Mouse (Mus musculus): ENCODE measurements at regions not wholly inside any gene's neighbourhood (a gene's known extent, or its start where the extent isn't known, plus 50 kb on each side); places are given as distances from the start of the nearest gene placed in this dataset.
"Not testable (repeated sequence)": the region's sequence is repeated elsewhere in the genome, so short reads cannot be mapped to it uniquely, and the experiment has no call there.

- Histone ChIP-seq H3K36me3 (ENCODE audit: control insufficient read depth, insufficient read depth, low read length) (no peaks in the 10 kb centered on the region), H3K4me2 (ENCODE audit: low read depth) (no peak overlapping the region), H3K27me3 (ENCODE audit: control insufficient read depth, insufficient read depth, low read length) (no peaks in the 10 kb centered on the region), H3K4me1 (ENCODE audit: control insufficient read depth, insufficient read depth, low read length) (no peaks in the 10 kb centered on the region), H3K9me3 (ENCODE audit: control insufficient read depth, low read length) (no peaks in the 10 kb centered on the region), H3K9ac (ENCODE audit: low read length) (no peak overlapping the region), H3K27ac (ENCODE audit: low read depth, low read length) (no peak overlapping the region), H3K4me3 (ENCODE audit: low read depth, low read length) (no peak overlapping the region)
- DNase-seq (ENCODE audit: low spot score) (no peak), ATAC-seq (ENCODE audit: insufficient read depth, low FRiP score, low TSS enrichment) (no peak)
- WGBS = 82% methylated on average over 10 of the region's 10 CpGs
Measured at GRCm38 (mm10) chr3:153144217-153144616, 162.2 kb upstream of the St6galnac5 start.

- Histone ChIP-seq H3K36me3 (ENCODE audit: control insufficient read depth, insufficient read depth, low read length) (no peaks in the 10 kb centered on the region), H3K27ac (ENCODE audit: low read depth, low read length) (no peak overlapping the region), H3K9me3 (ENCODE audit: control insufficient read depth, low read length) (no peaks in the 10 kb centered on the region), H3K9ac (ENCODE audit: low read length) (no peak overlapping the region), H3K27me3 (ENCODE audit: control insufficient read depth, insufficient read depth, low read length) (no peaks in the 10 kb centered on the region), H3K4me2 (ENCODE audit: low read depth) (no peak overlapping the region), H3K4me3 (ENCODE audit: low read depth, low read length) (no peak overlapping the region), H3K4me1 (ENCODE audit: control insufficient read depth, insufficient read depth, low read length) (no peaks in the 10 kb centered on the region)
- 69% methylated on average over 5 of the region's 5 CpGs for WGBS
- no peak for ATAC-seq (ENCODE audit: insufficient read depth, low FRiP score, low TSS enrichment)
- no peak for DNase-seq (ENCODE audit: low spot score)
Measured at GRCm38 (mm10) chr3:153140985-153141384, 158.9 kb upstream of the St6galnac5 start.

GRCm38 (mm10) chr3:153125335-153125734 is 143.3 kb upstream of the St6galnac5 start:
- Histone ChIP-seq H3K4me2 (ENCODE audit: low read depth) (no peak overlapping the region), H3K27me3 (ENCODE audit: control insufficient read depth, insufficient read depth, low read length) (no peaks in the 10 kb centered on the region), H3K9me3 (ENCODE audit: control insufficient read depth, low read length) (no peaks in the 10 kb centered on the region), H3K36me3 (ENCODE audit: control insufficient read depth, insufficient read depth, low read length) (no peaks in the 10 kb centered on the region), H3K9ac (ENCODE audit: low read length) (no peak overlapping the region), H3K4me1 (ENCODE audit: control insufficient read depth, insufficient read depth, low read length) (no peaks in the 10 kb centered on the region), H3K4me3 (ENCODE audit: low read depth, low read length) (no peak overlapping the region), H3K27ac (ENCODE audit: low read depth, low read length) (no peak overlapping the region)
- ATAC-seq (ENCODE audit: insufficient read depth, low FRiP score, low TSS enrichment) (no peak), DNase-seq (ENCODE audit: low spot score) (no peak)
- WGBS = 93% methylated on average over 5 of the region's 5 CpGs

GRCm38 (mm10) chr3:153121934-153122333 is 139.9 kb upstream of the St6galnac5 start:
- H3K9me3 ChIP-seq (ENCODE audit: control insufficient read depth, low read length) = no peaks in the 10 kb centered on the region
- H3K4me1 ChIP-seq (ENCODE audit: control insufficient read depth, insufficient read depth, low read length) = no peaks in the 10 kb centered on the region
- DNase-seq (ENCODE audit: low spot score) (no peak), ATAC-seq (ENCODE audit: insufficient read depth, low FRiP score, low TSS enrichment) (no peak)
- no peak overlapping the region for H3K9ac ChIP-seq (ENCODE audit: low read length)
- H3K36me3 ChIP-seq (ENCODE audit: control insufficient read depth, insufficient read depth, low read length) = no peaks in the 10 kb centered on the region
- H3K27ac ChIP-seq (ENCODE audit: low read depth, low read length) = no peak overlapping the region
- no peak overlapping the region for H3K4me3 ChIP-seq (ENCODE audit: low read depth, low read length)
- WGBS = 91% methylated on average over 10 of the region's 10 CpGs
- H3K4me2 ChIP-seq (ENCODE audit: low read depth) = no peak overlapping the region
- no peaks in the 10 kb centered on the region for H3K27me3 ChIP-seq (ENCODE audit: control insufficient read depth, insufficient read depth, low read length)

GRCm38 (mm10) chr3:153119142-153119541 is 137.1 kb upstream of the St6galnac5 start:
- no peak overlapping the region for H3K27ac ChIP-seq (ENCODE audit: low read depth, low read length)
- H3K9me3 ChIP-seq (ENCODE audit: control insufficient read depth, low read length) = no peaks in the 10 kb centered on the region
- DNase-seq (ENCODE audit: low spot score) = no peak
- H3K9ac ChIP-seq (ENCODE audit: low read length) = no peak overlapping the region
- WGBS = 93% methylated on average over 5 of the region's 5 CpGs
- no peaks in the 10 kb centered on the region for H3K4me1 ChIP-seq (ENCODE audit: control insufficient read depth, insufficient read depth, low read length)
- no peak for ATAC-seq (ENCODE audit: insufficient read depth, low FRiP score, low TSS enrichment)
- H3K4me2 ChIP-seq (ENCODE audit: low read depth) = no peak overlapping the region
- H3K27me3 ChIP-seq (ENCODE audit: control insufficient read depth, insufficient read depth, low read length) = no peaks in the 10 kb centered on the region
- H3K36me3 ChIP-seq (ENCODE audit: control insufficient read depth, insufficient read depth, low read length) = no peaks in the 10 kb centered on the region
- H3K4me3 ChIP-seq (ENCODE audit: low read depth, low read length) = no peak overlapping the region

- no peak overlapping the region for H3K27ac ChIP-seq (ENCODE audit: low read depth, low read length)
- H3K9ac ChIP-seq (ENCODE audit: low read length) = no peak overlapping the region
- H3K27me3 ChIP-seq (ENCODE audit: control insufficient read depth, insufficient read depth, low read length) = no peaks in the 10 kb centered on the region
- ATAC-seq (ENCODE audit: insufficient read depth, low FRiP score, low TSS enrichment) (no peak), DNase-seq (ENCODE audit: low spot score) (no peak)
- no peaks in the 10 kb centered on the region for H3K9me3 ChIP-seq (ENCODE audit: control insufficient read depth, low read length)
- WGBS = 95% methylated on average over 1 of the region's 1 CpGs
- H3K4me2 ChIP-seq (ENCODE audit: low read depth) = no peak overlapping the region
- no peaks in the 10 kb centered on the region for H3K4me1 ChIP-seq (ENCODE audit: control insufficient read depth, insufficient read depth, low read length)
- H3K36me3 ChIP-seq (ENCODE audit: control insufficient read depth, insufficient read depth, low read length) = no peaks in the 10 kb centered on the region
- H3K4me3 ChIP-seq (ENCODE audit: low read depth, low read length) = no peak overlapping the region
Measured at GRCm38 (mm10) chr3:153118643-153119042, 136.6 kb upstream of the St6galnac5 start.

- no peak for ATAC-seq (ENCODE audit: insufficient read depth, low FRiP score, low TSS enrichment)
- no peak for DNase-seq (ENCODE audit: low spot score)
- H3K4me2 ChIP-seq (ENCODE audit: low read depth) = no peak overlapping the region
- H3K4me3 ChIP-seq (ENCODE audit: low read depth, low read length) = no peak overlapping the region
- 95% methylated on average over 5 of the region's 5 CpGs for WGBS
- H3K9me3 ChIP-seq (ENCODE audit: control insufficient read depth, low read length) = no peaks in the 10 kb centered on the region
- no peaks in the 10 kb centered on the region for H3K27me3 ChIP-seq (ENCODE audit: control insufficient read depth, insufficient read depth, low read length)
- H3K36me3 ChIP-seq (ENCODE audit: control insufficient read depth, insufficient read depth, low read length) = no peaks in the 10 kb centered on the region
- H3K9ac ChIP-seq (ENCODE audit: low read length) = no peak overlapping the region
- no peak overlapping the region for H3K27ac ChIP-seq (ENCODE audit: low read depth, low read length)
- H3K4me1 ChIP-seq (ENCODE audit: control insufficient read depth, insufficient read depth, low read length) = no peaks in the 10 kb centered on the region
Measured at GRCm38 (mm10) chr3:153105591-153105990, 123.5 kb upstream of the St6galnac5 start.

- H3K4me3 ChIP-seq (ENCODE audit: low read depth, low read length); H3K4me1 ChIP-seq (ENCODE audit: control insufficient read depth, insufficient read depth, low read length); H3K36me3 ChIP-seq (ENCODE audit: control insufficient read depth, insufficient read depth, low read length); H3K9ac ChIP-seq (ENCODE audit: low read length); H3K27ac ChIP-seq (ENCODE audit: low read depth, low read length); H3K9me3 ChIP-seq (ENCODE audit: control insufficient read depth, low read length); H3K4me2 ChIP-seq (ENCODE audit: low read depth); ATAC-seq (ENCODE audit: insufficient read depth, low FRiP score, low TSS enrichment); H3K27me3 ChIP-seq (ENCODE audit: control insufficient read depth, insufficient read depth, low read length); DNase-seq (ENCODE audit: low spot score): not testable (repeated sequence)
- 89% methylated on average over 4 of the region's 4 CpGs for WGBS
Measured at GRCm38 (mm10) chr3:153090572-153090971, 108.5 kb upstream of the St6galnac5 start.

- no peaks in the 10 kb centered on the region for H3K9me3 ChIP-seq (ENCODE audit: control insufficient read depth, low read length)
- peaks cover 15% of the 10 kb centered on the region for H3K4me1 ChIP-seq (ENCODE audit: control insufficient read depth, insufficient read depth, low read length)
- peak; percentile 47 for DNase-seq (ENCODE audit: low spot score)
- no peaks in the 10 kb centered on the region for H3K36me3 ChIP-seq (ENCODE audit: control insufficient read depth, insufficient read depth, low read length)
- H3K4me2 ChIP-seq (ENCODE audit: low read depth) = no peak overlapping the region
- H3K4me3 ChIP-seq (ENCODE audit: low read depth, low read length) = no peak overlapping the region
- no peaks in the 10 kb centered on the region for H3K27me3 ChIP-seq (ENCODE audit: control insufficient read depth, insufficient read depth, low read length)
- no peak overlapping the region for H3K9ac ChIP-seq (ENCODE audit: low read length)
- H3K27ac ChIP-seq (ENCODE audit: low read depth, low read length) = 0 out of 2 replicates have a peak overlapping the region, but pooled peaks have one; percentile 14
- 45% methylated on average over 17 of the region's 17 CpGs for WGBS
- peak; percentile 59 for ATAC-seq (ENCODE audit: insufficient read depth, low FRiP score, low TSS enrichment)
Measured at GRCm38 (mm10) chr3:153085096-153085788, 103.2 kb upstream of the St6galnac5 start.
